Mouse (Mus musculus) limb, embryonic 15.5 days (tissue): ENCODE measurements at regions not wholly inside any gene's neighbourhood (a gene's known extent, or its start where the extent isn't known, plus 50 kb on each side); places are given as distances from the start of the nearest gene placed in this dataset.
A peak's percentile ranks its signal among the peaks of the same experiment; 100 is the strongest.

ENCODE experiments used
- ATAC-seq: fragments of 200-750 bp; cut with Nextera tagmentation; 2 replicates; pipeline ENCODE4 v1.8.0; 2017; ENCODE audit warnings: low read depth, moderate TSS enrichment; ENCODE audit not compliant: insufficient number of reproducible peaks, low FRiP score, low TSS enrichment
- H3K27ac ChIP-seq: fragments of 300-500 bp; sonication (generic); 2 replicates; pipeline ENCODE4 v1.5.1; 2015; ENCODE audit warnings: moderate library complexity, mild to moderate bottlenecking, inconsistent platforms
- H3K27me3 ChIP-seq: fragments of 300-500 bp; sonication (generic); 2 replicates; pipeline ENCODE4 v1.6.1; 2015; ENCODE audit warnings: inconsistent platforms
- H3K36me3 ChIP-seq: fragments of 300-500 bp; sonication (generic); 2 replicates; pipeline ENCODE4 v1.6.1; 2015; ENCODE audit warnings: inconsistent platforms
- H3K4me1 ChIP-seq: fragments of 300-500 bp; sonication (generic); 2 replicates; pipeline ENCODE4 v1.6.1; 2015; ENCODE audit warnings: inconsistent platforms
- H3K4me2 ChIP-seq: fragments of 300-500 bp; sonication (generic); 2 replicates; pipeline ENCODE4 v1.6.1; 2015; ENCODE audit warnings: mild to moderate bottlenecking, inconsistent platforms
- H3K4me3 ChIP-seq: fragments of 300-500 bp; sonication (generic); 2 replicates; pipeline ENCODE4 v1.5.1; 2015; ENCODE audit warnings: mild to moderate bottlenecking, inconsistent platforms
- H3K9ac ChIP-seq: fragments of 300-500 bp; sonication (generic); 2 replicates; pipeline ENCODE4 v1.6.1; 2015; ENCODE audit warnings: inconsistent platforms
- H3K9me3 ChIP-seq: fragments of 300-500 bp; sonication (generic); 2 replicates; pipeline ENCODE4 v1.6.1; 2016; ENCODE audit warnings: inconsistent platforms
- WGBS: fragments of 180-500 bp; shearing (Covaris S2); methylation state at CpG from one replicate; pipeline ENCODE4 v1.1.7; 2015; 5-methylcytosine and 5-hydroxymethylcytosine counted together

- ATAC-seq = no peak
- Histone ChIP-seq H3K4me1 (no peaks in the 10 kb centered on the region), H3K36me3 (no peaks in the 10 kb centered on the region), H3K4me3 (no peak overlapping the region), H3K4me2 (no peak overlapping the region), H3K9me3 (no peaks in the 10 kb centered on the region), H3K27me3 (no peaks in the 10 kb centered on the region), H3K27ac (0 out of 2 replicates have a peak overlapping the region, but pooled peaks have one; percentile 14), H3K9ac (no peak overlapping the region)
- 53% methylated on average over 4 of the region's 4 CpGs for WGBS
Observed at GRCm38 (mm10) chr8:79514655-79515278, 115.4 kb upstream of the Smad1 start.

GRCm38 (mm10) chr8:79508597-79508996 is 109.3 kb upstream of the Smad1 start:
- Histone ChIP-seq H3K27ac (no peak overlapping the region), H3K4me1 (no peaks in the 10 kb centered on the region), H3K9ac (no peak overlapping the region), H3K36me3 (no peaks in the 10 kb centered on the region), H3K4me3 (no peak overlapping the region), H3K4me2 (no peak overlapping the region), H3K9me3 (no peaks in the 10 kb centered on the region), H3K27me3 (no peaks in the 10 kb centered on the region)
- 92% methylated on average over 3 of the region's 3 CpGs for WGBS
- no peak for ATAC-seq

- WGBS = 68% methylated on average over 5 of the region's 5 CpGs
- Histone ChIP-seq H3K36me3 (no peaks in the 10 kb centered on the region), H3K4me3 (no peak overlapping the region), H3K27ac (no peak overlapping the region), H3K9me3 (no peaks in the 10 kb centered on the region), H3K27me3 (no peaks in the 10 kb centered on the region), H3K4me2 (no peak overlapping the region), H3K9ac (no peak overlapping the region), H3K4me1 (no peaks in the 10 kb centered on the region)
- no peak for ATAC-seq
Observed at GRCm38 (mm10) chr8:79505381-79505780, 106.1 kb upstream of the Smad1 start.

- Histone ChIP-seq H3K4me2 (no peak overlapping the region), H3K27me3 (no peaks in the 10 kb centered on the region), H3K27ac (no peak overlapping the region), H3K36me3 (no peaks in the 10 kb centered on the region), H3K9ac (no peak overlapping the region), H3K4me1 (no peaks in the 10 kb centered on the region), H3K9me3 (no peaks in the 10 kb centered on the region), H3K4me3 (no peak overlapping the region)
- 82% methylated on average over 2 of the region's 2 CpGs for WGBS
- ATAC-seq = no peak
Observed at GRCm38 (mm10) chr8:79503906-79504305, 104.6 kb upstream of the Smad1 start.

- 80% methylated on average over 4 of the region's 4 CpGs for WGBS
Observed at GRCm38 (mm10) chr8:79502062-79502461, 102.7 kb upstream of the Smad1 start.

GRCm38 (mm10) chr8:79501238-79501637 is 101.9 kb upstream of the Smad1 start:
- no peak overlapping the region for H3K27ac ChIP-seq
- no peak for ATAC-seq
- H3K4me3 ChIP-seq = no peak overlapping the region
- H3K9me3 ChIP-seq = no peaks in the 10 kb centered on the region
- WGBS = 81% methylated on average over 11 of the region's 11 CpGs
- no peaks in the 10 kb centered on the region for H3K27me3 ChIP-seq
- H3K4me2 ChIP-seq = no peak overlapping the region
- no peak overlapping the region for H3K9ac ChIP-seq
- H3K36me3 ChIP-seq = no peaks in the 10 kb centered on the region
- peaks cover 6% of the 10 kb centered on the region for H3K4me1 ChIP-seq

More at GRCm38 (mm10) chr8:79502062-79502461, 102.7 kb upstream of the Smad1 start:
- H3K9me3 ChIP-seq = no peaks in the 10 kb centered on the region
- H3K27me3 ChIP-seq = no peaks in the 10 kb centered on the region
- H3K36me3 ChIP-seq = no peaks in the 10 kb centered on the region
- no peak overlapping the region for H3K4me3 ChIP-seq
- H3K9ac ChIP-seq = no peak overlapping the region
- H3K27ac ChIP-seq = no peak overlapping the region
- H3K4me2 ChIP-seq = no peak overlapping the region
- ATAC-seq = no peak
- H3K4me1 ChIP-seq = peaks cover 6% of the 10 kb centered on the region

- no peak for ATAC-seq
- Histone ChIP-seq H3K4me2 (no peak overlapping the region), H3K9ac (no peak overlapping the region), H3K27me3 (no peaks in the 10 kb centered on the region), H3K4me3 (no peak overlapping the region), H3K9me3 (no peaks in the 10 kb centered on the region), H3K27ac (no peak overlapping the region), H3K36me3 (no peaks in the 10 kb centered on the region), H3K4me1 (peaks cover 6% of the 10 kb centered on the region)
- 81% methylated on average over 2 of the region's 2 CpGs for WGBS
Observed at GRCm38 (mm10) chr8:79499258-79499657, 99.9 kb upstream of the Smad1 start.

GRCm38 (mm10) chr8:79498611-79499010 is 99.3 kb upstream of the Smad1 start:
- Histone ChIP-seq H3K4me1 (peaks cover 6% of the 10 kb centered on the region), H3K27me3 (no peaks in the 10 kb centered on the region), H3K27ac (no peak overlapping the region), H3K4me3 (no peak overlapping the region), H3K9ac (no peak overlapping the region), H3K9me3 (no peaks in the 10 kb centered on the region), H3K36me3 (no peaks in the 10 kb centered on the region), H3K4me2 (no peak overlapping the region)
- whole genome bisulfite sequencing = 50% methylated on average over 2 of the region's 2 CpGs
- 0 out of 2 replicates have a peak, but pooled peaks have one; percentile 26 for ATAC-seq

GRCm38 (mm10) chr8:79491156-79491698 is 91.9 kb upstream of the Smad1 start:
- no peak overlapping the region for H3K9ac ChIP-seq
- no peak overlapping the region for H3K27ac ChIP-seq
- H3K4me1 ChIP-seq = peaks cover 7% of the 10 kb centered on the region; the same call in 1 of the 2 replicates
- 35% methylated on average over 10 of the region's 10 CpGs for WGBS
- H3K36me3 ChIP-seq = no peaks in the 10 kb centered on the region
- H3K9me3 ChIP-seq = no peaks in the 10 kb centered on the region
- H3K4me3 ChIP-seq = no peak overlapping the region
- H3K4me2 ChIP-seq = no peak overlapping the region
- no peaks in the 10 kb centered on the region for H3K27me3 ChIP-seq
- no peak for ATAC-seq

- ATAC-seq = no peak
- no peak overlapping the region for H3K4me2 ChIP-seq
- no peak overlapping the region for H3K27ac ChIP-seq
- H3K4me3 ChIP-seq = no peak overlapping the region
- H3K9me3 ChIP-seq = no peaks in the 10 kb centered on the region
- whole genome bisulfite sequencing = 40% methylated on average over 4 of the region's 4 CpGs
- H3K27me3 ChIP-seq = no peaks in the 10 kb centered on the region
- H3K9ac ChIP-seq = no peak overlapping the region
- H3K4me1 ChIP-seq = peaks cover 7% of the 10 kb centered on the region; the same call in 1 of the 2 replicates
- no peaks in the 10 kb centered on the region for H3K36me3 ChIP-seq
Observed at GRCm38 (mm10) chr8:79490739-79491138, 91.4 kb upstream of the Smad1 start.

GRCm38 (mm10) chr8:79488861-79489260 is 89.5 kb upstream of the Smad1 start:
- no peak overlapping the region for H3K4me3 ChIP-seq
- no peak overlapping the region for H3K9ac ChIP-seq
- no peaks in the 10 kb centered on the region for H3K36me3 ChIP-seq
- H3K27me3 ChIP-seq = no peaks in the 10 kb centered on the region
- ATAC-seq = no peak
- H3K9me3 ChIP-seq = no peaks in the 10 kb centered on the region
- H3K27ac ChIP-seq = no peak overlapping the region
- H3K4me2 ChIP-seq = no peak overlapping the region
- 77% methylated on average over 2 of the region's 2 CpGs for WGBS
- H3K4me1 ChIP-seq = peaks cover 7% of the 10 kb centered on the region; the same call in 1 of the 2 replicates

- no peak overlapping the region for H3K27ac ChIP-seq
- no peaks in the 10 kb centered on the region for H3K9me3 ChIP-seq
- H3K9ac ChIP-seq = no peak overlapping the region
- no peak overlapping the region for H3K4me2 ChIP-seq
- no peak overlapping the region for H3K4me3 ChIP-seq
- ATAC-seq = no peak
- H3K27me3 ChIP-seq = no peaks in the 10 kb centered on the region
- peaks cover 7% of the 10 kb centered on the region; the same call in 1 of the 2 replicates for H3K4me1 ChIP-seq
- 74% methylated on average over 6 of the region's 6 CpGs for WGBS
- H3K36me3 ChIP-seq = no peaks in the 10 kb centered on the region
Observed at GRCm38 (mm10) chr8:79487597-79487996, 88.3 kb upstream of the Smad1 start.
